Mouse (Mus musculus): Measurements from ENCODE around the gene Ero1l.

- TF ChIP-seq CTCF (IDR thresholded peaks at IDR 0.05; ENCODE audit: insufficient read depth, low read depth, low read length) (no peak), POLR2A (IDR thresholded peaks at IDR 0.05; ENCODE audit: insufficient read depth, low read depth, low read length) (no peak)
Observed at GRCm38 (mm10) chr14:45321622-45322021, 3.1 kb upstream of the Ero1l start.
